Comparison of ENCODE assay signal across 28 mouse cellular contexts in the genomic region with DNA sequence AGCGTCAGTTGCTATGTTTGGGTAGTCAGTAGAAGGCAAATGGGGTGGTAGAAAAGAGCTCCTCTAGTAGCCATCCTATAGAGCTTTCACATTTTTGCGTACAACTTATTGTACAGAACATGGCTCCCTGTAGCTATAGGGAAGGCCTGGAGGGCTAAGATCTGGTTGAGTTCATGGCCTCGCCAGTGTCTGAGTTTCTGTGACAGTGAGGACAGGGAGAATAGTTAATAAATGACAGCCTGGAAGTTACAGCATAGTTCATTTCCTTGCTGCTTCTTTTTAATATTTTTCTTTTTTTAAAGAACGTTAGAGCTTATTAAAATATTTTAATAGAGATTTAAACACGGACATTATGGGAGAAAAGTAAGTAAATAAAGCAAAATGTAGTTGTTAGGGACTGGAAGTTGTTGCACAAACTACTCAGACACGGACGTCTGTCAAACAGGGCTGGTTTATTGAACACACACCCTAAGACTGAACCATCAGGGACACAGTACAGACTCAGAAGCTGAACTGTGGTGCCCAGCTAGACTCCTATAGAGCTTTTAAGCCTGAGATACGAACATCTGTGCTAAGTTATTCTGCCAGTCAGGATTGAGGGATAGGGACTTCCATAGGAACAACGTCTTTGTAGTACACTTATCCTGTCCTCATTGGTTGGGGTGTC. TPM values are rescaled to one million over a fixed set of nuclear protein-coding genes. Genes with fewer than 3 reads are reported as not detected.
DNase-seq lines count a peak whose midpoint lies in the region; ATAC-seq and TF ChIP-seq lines count a peak whose summit lies in the region.
"Had no signal": no experiment of that assay in that cellular context is flagged by ENCODE, and none has a peak within 500 bp of the region (broad histone marks: within the 10 kb centered on the region; RNA-seq: fewer than 3 reads in every experiment).

No protein-coding gene starts in this region.

- no peak overlapping the region for H3K27ac ChIP-seq in kidney, adult 2 months (ENCODE audit: insufficient read depth, low read depth, low read length)
- no peak overlapping the region for H3K27ac ChIP-seq in testis, adult 2 months (ENCODE audit: control insufficient read depth, insufficient read depth, low read depth, low read length)
- H3K27ac ChIP-seq in liver, postnatal 0 days (ENCODE audit: low read depth) = peak overlapping the region; percentile 55; the same call in 1 of the 2 replicates
- H3K27ac ChIP-seq: embryonic facial prominence, embryonic 15.5 days; forebrain, embryonic 10.5 days; heart, embryonic 10.5 days; hindbrain, embryonic 13.5 days had no signal

- TF ChIP-seq POLR2A in kidney, adult 2 months (IDR thresholded peaks at IDR 0.05; ENCODE audit: low read depth, low read length) = no peak
- no peak for TF ChIP-seq POLR2A in testis, adult 2 months (IDR thresholded peaks at IDR 0.05; ENCODE audit: control insufficient read depth, low read depth, low read length)

- H3K36me3 ChIP-seq in kidney, adult 2 months (ENCODE audit: control insufficient read depth, insufficient read depth, low read length) = peaks cover 5% of the 10 kb centered on the region
- peaks cover 4% of the 10 kb centered on the region; the same call in 1 of the 2 replicates for H3K36me3 ChIP-seq in testis, adult 2 months (ENCODE audit: control insufficient read depth, insufficient read depth, low read length)
- peaks cover 29% of the 10 kb centered on the region for H3K36me3 ChIP-seq in liver, postnatal 0 days (replicated peaks; ENCODE audit: insufficient read depth, low read length)

- peak; percentile 51 for DNase-seq in kidney, adult 2 months
- DNase-seq in kidney, adult 8-10 months = no peak
- no peak for DNase-seq in testis, postnatal 14 days (ENCODE audit: low spot score)
- DNase-seq in liver, postnatal 0 days = no peak
- no peak for DNase-seq in c-Kit-positive CD71-positive TER-119-positive erythroid progenitor cells, embryonic 14.5 days (ENCODE audit: low spot score)
- no peak for DNase-seq in spleen, postnatal 14 days (ENCODE audit: low spot score in 2 of 2)
- DNase-seq: adrenal gland, adult 8-10 months; adrenal gland, postnatal 36 days; B cell, adult 2 months; cerebellum, adult 11 months; cerebellum, adult 8-10 months; cerebellum, postnatal 14 days; embryo, embryonic 11 days; gastrocnemius, postnatal 10 days; heart, adult 18-20 months; heart, postnatal 10 days; heart, postnatal 4 days had no signal

- peak; percentile 40; the same call in 1 of the 2 replicates for ATAC-seq in liver, postnatal 0 days
- ATAC-seq: CD4-positive, CD25-positive, alpha-beta regulatory T cell, adult 4 months; forebrain, embryonic 14.5 days had no signal

- TF ChIP-seq EP300 in liver, postnatal 0 days (IDR thresholded peaks at IDR 0.05; ENCODE audit: low read depth) = no peak

- H3K4me1 ChIP-seq in kidney, adult 2 months (ENCODE audit: control insufficient read depth, insufficient read depth, low read length) = peaks cover 11% of the 10 kb centered on the region; the same call in 1 of the 2 replicates
- H3K4me1 ChIP-seq in testis, adult 2 months (ENCODE audit: control insufficient read depth, insufficient read depth, low read length) = no peaks in the 10 kb centered on the region
- H3K4me1 ChIP-seq in liver, postnatal 0 days (ENCODE audit: insufficient read depth) = no peaks in the 10 kb centered on the region; the same call in 1 of the 2 replicates
- H3K4me1 ChIP-seq: heart, embryonic 10.5 days had no signal

- no peak overlapping the region for H3K4me3 ChIP-seq in kidney, adult 2 months (ENCODE audit: insufficient read depth, low read depth, low read length)
- peak overlapping the region; percentile 7; the same call in 1 of the 2 replicates for H3K4me3 ChIP-seq in testis, adult 2 months (ENCODE audit: control insufficient read depth, low read depth, low read length)
- no peak overlapping the region for H3K4me3 ChIP-seq in liver, postnatal 0 days (ENCODE audit: low read depth, low read length)
- H3K4me3 ChIP-seq: embryonic facial prominence, embryonic 15.5 days; erythroblast, embryonic 14.5 days; forebrain, embryonic 10.5 days; heart, embryonic 10.5 days; hindbrain, embryonic 13.5 days had no signal

- H3K9me3 ChIP-seq in liver, postnatal 0 days (ENCODE audit: low read length) = no peaks in the 10 kb centered on the region
- H3K9me3 ChIP-seq: embryonic facial prominence, embryonic 15.5 days; forebrain, embryonic 10.5 days; G1E; heart, embryonic 10.5 days; hindbrain, embryonic 13.5 days had no signal

- H3K27me3 ChIP-seq in kidney, adult 2 months (replicated peaks; ENCODE audit: control insufficient read depth, insufficient read depth, low read length) = no peaks in the 10 kb centered on the region
- no peaks in the 10 kb centered on the region for H3K27me3 ChIP-seq in testis, adult 2 months (ENCODE audit: control insufficient read depth, insufficient read depth, low read length)
- H3K27me3 ChIP-seq in liver, postnatal 0 days (ENCODE audit: insufficient read depth, low read length) = no peaks in the 10 kb centered on the region
- H3K27me3 ChIP-seq: embryonic facial prominence, embryonic 15.5 days; hindbrain, embryonic 13.5 days had no signal

- H3K4me2 ChIP-seq in liver, postnatal 0 days (ENCODE audit: low read depth, low read length) = 0 out of 2 replicates have a peak overlapping the region, but pooled peaks have one; percentile 18
- H3K4me2 ChIP-seq: embryonic facial prominence, embryonic 15.5 days; hindbrain, embryonic 13.5 days had no signal

- no peak overlapping the region for H3K9ac ChIP-seq in liver, postnatal 0 days (replicated peaks)
- H3K9ac ChIP-seq: embryonic facial prominence, embryonic 15.5 days; hindbrain, embryonic 13.5 days had no signal

- no peak for TF ChIP-seq CTCF in kidney, adult 2 months (conservative IDR thresholded peaks at IDR 0.05; ENCODE audit: insufficient read depth, insufficient read length, low read depth, low read length)
- no peak for TF ChIP-seq CTCF in testis, adult 2 months (IDR thresholded peaks at IDR 0.05; ENCODE audit: control insufficient read depth, insufficient read depth, insufficient replicate concordance, low read depth, low read length)
- no peak for TF ChIP-seq CTCF in liver, postnatal 0 days (IDR thresholded peaks at IDR 0.05; ENCODE audit: low read depth)

- WGBS in kidney, adult 2 months = 62% methylated on average over 9 of the region's 9 CpGs
- 69% methylated on average over 9 of the region's 9 CpGs for WGBS in liver, postnatal 0 days (ENCODE audit: insufficient replicate concordance)

RNA-seq across cellular contexts. Expression of a gene that starts 34.3 kb away (rescaled TPM):
- polyA plus RNA-seq in kidney, adult 2 months (2012; rRNA removed) = 140 and 166 TPM in 2 replicates
- 402 and 429 TPM in 2 replicates for polyA plus RNA-seq in testis, adult 2 months (2012; rRNA removed)
- 128 and 129 TPM in 2 replicates for polyA plus RNA-seq in liver, postnatal 0 days (2015; fragmentation: Nextera tagmentation; extraction: Ambion mirVana)

RNA-seq across cellular contexts. Expression of a gene that starts 39.7 kb away (rescaled TPM):
- 1.1 and 1.8 TPM in 2 replicates for polyA plus RNA-seq in kidney, adult 2 months (2012; rRNA removed)
- 883 and 961 TPM in 2 replicates for polyA plus RNA-seq in testis, adult 2 months (2012; rRNA removed)
- polyA plus RNA-seq in liver, postnatal 0 days (2015; fragmentation: Nextera tagmentation; extraction: Ambion mirVana) = 0.24 TPM in 1 of 2 replicates, not detected in the other
- polyA plus RNA-seq: CD4-positive, CD25-positive, alpha-beta regulatory T cell, adult 4 months; embryonic facial prominence, embryonic 11.5 days; erythroblast, embryonic 14.5 days; forebrain, embryonic 10.5 days; forebrain, embryonic 14.5 days; G1E; heart, embryonic 10.5 days; heart, embryonic 14.5 days; hindbrain, embryonic 13.5 days had no signal

RNA-seq across cellular contexts. Expression of a gene that starts 40.4 kb away (rescaled TPM):
- polyA plus RNA-seq in kidney, adult 2 months (2012; rRNA removed) = 21.1 and 23.9 TPM in 2 replicates
- polyA plus RNA-seq in testis, adult 2 months (2012; rRNA removed) = 95.1 and 118 TPM in 2 replicates
- 3.8 and 4.1 TPM in 2 replicates for polyA plus RNA-seq in liver, postnatal 0 days (2015; fragmentation: Nextera tagmentation; extraction: Ambion mirVana)

RNA-seq across cellular contexts. Expression of a gene that starts 58.1 kb away (rescaled TPM):
- 30.3 and 35.2 TPM in 2 replicates for polyA plus RNA-seq in kidney, adult 2 months (2012; rRNA removed)
- polyA plus RNA-seq in testis, adult 2 months (2012; rRNA removed) = 5.9 and 6.4 TPM in 2 replicates
- polyA plus RNA-seq in liver, postnatal 0 days (2015; fragmentation: Nextera tagmentation; extraction: Ambion mirVana) = 14.2 TPM in 2 replicates

Comparison
In these comparisons a context has a peak if more than half of its experiments do, and no peak if none do; other contexts are left out.
1. RNA of a gene that starts 39.7 kb away (polyA plus RNA-seq): 883 to 961 TPM in testis, adult 2 months; 1.1 to 1.8 TPM in kidney, adult 2 months and 0.24 TPM in liver, postnatal 0 days; every median in the first group is over 100 times any median in the second.